Mouse (Mus musculus) brain, embryonic 14.5 days (tissue): Measurements from ENCODE around the gene Maml2.

ENCODE experiments used
- CTCF ChIP-seq: fragments of 200-500 bp; IDR thresholded peaks from 2 replicates; pipeline ENCODE4 v1.5.1; 2012; ENCODE audit warnings: inconsistent platforms, mild to moderate bottlenecking, moderate library complexity, borderline replicate concordance; ENCODE audit not compliant: insufficient read depth, insufficient read length; ENCODE audit errors: extremely low read depth
- POLR2A ChIP-seq: fragments of 200-500 bp; IDR thresholded peaks from 2 replicates; pipeline ENCODE4 v1.6.1; 2012; ENCODE audit warnings: mild to moderate bottlenecking, inconsistent platforms, borderline replicate concordance; ENCODE audit not compliant: poor library complexity, insufficient read depth, insufficient read length, severe bottlenecking; ENCODE audit errors: extremely low read depth

- TF ChIP-seq POLR2A (no peak), CTCF (no peak)
Observed at GRCm38 (mm10) chr9:13466816-13467215, 169.1 kb downstream of the Maml2 start.
